Mouse (Mus musculus) layer of hippocampus, postnatal 10 days (tissue): ENCODE data around the gene 1700028K03Rik. TPM values are rescaled to one million over a fixed set of nuclear protein-coding genes. Genes with fewer than 3 reads are reported as not detected.

Source experiments
- DNase-seq, 2 experiments: peaks; one replicate each; pipeline ENCODE4 v3.0.0; 2021; ENCODE audit warnings: low spot score in 2 of 2
- long read RNA-seq: library from polyadenylated mRNA; stranded (forward); transcript quantifications from one replicate; pipeline ENCODE4 v2.0.0, GENCODE M21; 2023
- total RNA-seq, 2 experiments: library from RNA; stranded (reverse); gene quantifications; 2 replicates each; pipeline ENCODE4 v1.2.3; 2021

Gene 1700028K03Rik
- total RNA-seq, result under 1 TPM; 0.36 to 0.55 TPM
- long read RNA-seq, result 0 reads

GRCm38 (mm10) chr5:107534581-107534980, at the start of gene 1700028K03Rik:
1700028K03Rik (plus strand) TSS chr5:107534709.
- DNase-seq, result no peak

- no peak for DNase-seq
These were observed 45.5 kb upstream of the 1700028K03Rik start for GRCm38 (mm10) chr5:107488996-107489395.

- DNase-seq, result no peak
These were observed 43.5 kb upstream of the 1700028K03Rik start for GRCm38 (mm10) chr5:107491036-107491435.

- no peak for DNase-seq
These were observed 42.0 kb upstream of the 1700028K03Rik start for GRCm38 (mm10) chr5:107492471-107492870.

- no peak for DNase-seq
These were observed 39.8 kb upstream of the 1700028K03Rik start for GRCm38 (mm10) chr5:107494759-107495158.

GRCm38 (mm10) chr5:107496047-107496446, 38.5 kb upstream of the 1700028K03Rik start:
- peak in 1 of 2 experiments; percentile 22 for DNase-seq

- DNase-seq, result peak; percentile 52 to 61
These were observed 36.7 kb upstream of the 1700028K03Rik start for GRCm38 (mm10) chr5:107497519-107498501.

GRCm38 (mm10) chr5:107498806-107499310, 35.7 kb upstream of the 1700028K03Rik start:
- no peak for DNase-seq

- DNase-seq, result no peak
These were observed 34.5 kb upstream of the 1700028K03Rik start for GRCm38 (mm10) chr5:107499891-107500535.

GRCm38 (mm10) chr5:107500741-107501140, 33.8 kb upstream of the 1700028K03Rik start:
- no peak for DNase-seq

GRCm38 (mm10) chr5:107507321-107507720, 27.2 kb upstream of the 1700028K03Rik start, which contains the start of gene Gm42669:
Gm42669 (plus strand) TSS chr5:107507621.
- no peak for DNase-seq

- DNase-seq, result no peak
These were observed 24.0 kb upstream of the 1700028K03Rik start for GRCm38 (mm10) chr5:107510503-107510902.

GRCm38 (mm10) chr5:107511326-107511725, 23.2 kb upstream of the 1700028K03Rik start:
- DNase-seq, result no peak

- DNase-seq, result peak; percentile 44 to 55
These were observed 20.9 kb upstream of the 1700028K03Rik start for GRCm38 (mm10) chr5:107513583-107513982.

- no peak for DNase-seq
These were observed 19.1 kb upstream of the 1700028K03Rik start for GRCm38 (mm10) chr5:107515453-107515852.

- no peak for DNase-seq
These were observed 18.4 kb upstream of the 1700028K03Rik start for GRCm38 (mm10) chr5:107516087-107516486.

- no peak for DNase-seq
These were observed 15.9 kb upstream of the 1700028K03Rik start for GRCm38 (mm10) chr5:107518602-107519001.

- DNase-seq, result no peak
These were observed 13.1 kb upstream of the 1700028K03Rik start for GRCm38 (mm10) chr5:107521386-107521785.

- no peak for DNase-seq
These were observed 12.6 kb upstream of the 1700028K03Rik start for GRCm38 (mm10) chr5:107521897-107522296.

- DNase-seq, result no peak
These were observed 10.2 kb upstream of the 1700028K03Rik start for GRCm38 (mm10) chr5:107524281-107524680.

GRCm38 (mm10) chr5:107528856-107529255, 5.7 kb upstream of the 1700028K03Rik start:
- DNase-seq, result no peak

- DNase-seq, result no peak
These were observed 919 bp upstream of the 1700028K03Rik start for GRCm38 (mm10) chr5:107533590-107533989.
